Mouse (Mus musculus) B cell, adult 67 days (primary cell): Measurements from ENCODE around the gene Olfr710. TPM values are rescaled to one million over a fixed set of nuclear protein-coding genes. Genes with fewer than 3 reads are reported as not detected.

ENCODE experiments used
- total RNA-seq, 2 experiments: library from RNA; stranded (reverse); gene quantifications; 4 replicates each; pipeline ENCODE4 v1.2.4; 2023

Gene Olfr710
- not detected for total RNA-seq

DNA sequence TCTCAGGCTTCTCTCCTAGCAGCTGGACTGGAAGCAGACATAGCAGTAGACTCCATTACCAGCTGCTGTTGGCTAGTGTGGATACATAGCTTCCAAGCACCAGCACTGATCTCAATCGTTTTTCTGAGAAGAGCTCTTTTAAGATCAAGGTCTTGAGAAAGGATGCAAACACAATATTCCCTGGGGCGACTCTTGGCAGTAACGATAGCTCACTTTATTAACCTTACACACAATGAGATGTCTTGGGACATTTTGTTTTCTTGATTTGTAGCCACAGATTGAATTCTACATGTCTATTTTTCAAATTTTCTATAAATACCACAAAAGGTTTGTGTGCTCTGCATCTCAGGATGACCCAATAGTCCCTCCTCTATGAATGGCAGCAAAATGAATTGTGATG is at the start of gene Olfr710:
Olfr710 (minus strand) TSS at position 101 of the 400 bp plus-strand sequence.

DNA sequence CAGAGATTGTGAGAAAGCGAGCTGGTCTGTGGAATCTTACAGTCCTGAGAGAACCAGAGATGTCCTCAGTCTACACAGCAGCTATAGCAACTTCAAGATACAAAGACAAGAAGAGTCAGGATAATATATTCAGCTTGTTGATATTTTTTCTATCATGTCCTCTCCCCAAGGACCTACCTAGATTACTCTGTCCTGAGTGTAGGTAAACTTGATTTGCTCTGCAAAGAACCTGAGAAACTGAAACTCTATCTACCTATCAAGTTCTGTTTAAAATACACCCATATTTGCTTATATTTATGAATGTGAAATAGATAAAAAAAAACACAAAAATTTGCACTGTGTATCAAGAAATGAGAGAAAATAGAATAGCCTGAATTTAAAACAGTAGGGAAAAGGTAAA is 27.2 kb upstream of the Olfr710 start, which contains the start of gene Olfr711:
Olfr711 (minus strand) TSS at position 101 of the 400 bp plus-strand sequence.

DNA sequence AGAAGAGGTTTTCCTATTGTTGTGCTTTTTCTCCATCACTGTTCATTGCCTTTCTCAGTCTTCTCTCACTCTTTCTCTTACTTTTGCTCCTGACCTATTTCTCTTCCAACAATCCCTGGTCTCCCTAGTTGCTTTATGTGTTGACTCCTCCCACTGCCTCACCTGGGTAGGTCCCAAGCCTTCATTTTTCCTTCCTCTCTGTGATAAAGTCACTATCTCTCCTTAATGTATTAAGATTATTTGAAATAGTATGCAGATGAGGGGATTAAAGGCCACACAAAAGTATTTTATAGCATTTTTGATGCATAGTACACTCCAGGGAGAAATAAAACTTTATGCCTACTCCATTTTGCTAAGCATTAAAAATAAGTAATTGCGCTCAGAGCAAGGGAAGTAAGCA is 15.7 kb upstream of the Olfr710 start, which contains the start of gene Olfr6:
Olfr6 (minus strand) TSS at position 101 of the 400 bp plus-strand sequence.

DNA sequence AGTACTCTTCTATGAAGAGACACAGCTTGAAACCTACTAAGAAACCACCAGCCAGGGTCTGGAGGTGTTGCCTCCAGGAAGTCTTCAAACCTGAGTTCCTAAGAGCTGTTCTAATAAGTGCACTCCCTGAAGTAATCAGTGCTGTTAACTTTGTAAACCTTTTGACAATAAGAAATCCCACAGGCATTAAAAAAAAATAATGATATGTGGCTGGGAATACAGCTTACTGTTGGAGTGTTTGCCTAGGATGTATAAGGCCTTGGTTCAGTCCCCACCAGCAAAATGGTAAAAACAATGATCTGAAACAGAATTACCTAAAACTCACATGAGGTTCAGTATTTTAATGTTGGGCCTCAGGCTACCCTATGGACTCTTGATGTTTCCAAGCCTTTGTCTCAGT is 16.0 kb downstream of the Olfr710 start, which contains the start of gene Olfr709-ps1:
Olfr709-ps1 (minus strand) TSS at position 101 of the 400 bp plus-strand sequence.

DNA sequence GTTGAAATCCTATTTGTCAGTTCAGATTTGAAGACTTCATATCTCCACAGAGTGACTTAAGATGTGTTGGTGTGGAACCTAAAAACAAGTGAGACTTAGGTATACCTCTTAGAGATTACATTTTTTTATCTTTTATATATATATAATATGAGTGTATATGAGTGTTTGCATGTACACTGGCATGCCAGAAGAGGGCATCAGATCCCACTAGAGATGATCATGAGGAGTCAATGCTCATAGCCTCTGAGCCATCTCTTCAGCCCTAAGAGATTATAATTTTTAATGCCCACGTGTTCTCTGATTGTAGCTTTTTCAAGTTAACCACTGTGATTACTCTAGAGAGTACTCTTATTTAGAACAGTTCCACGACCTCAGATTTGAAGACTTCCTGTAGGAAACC is 40.4 kb downstream of the Olfr710 start, which contains the start of gene Olfr1532-ps1:
Olfr1532-ps1 (plus strand) TSS at position 326 of the 400 bp plus-strand sequence.

DNA sequence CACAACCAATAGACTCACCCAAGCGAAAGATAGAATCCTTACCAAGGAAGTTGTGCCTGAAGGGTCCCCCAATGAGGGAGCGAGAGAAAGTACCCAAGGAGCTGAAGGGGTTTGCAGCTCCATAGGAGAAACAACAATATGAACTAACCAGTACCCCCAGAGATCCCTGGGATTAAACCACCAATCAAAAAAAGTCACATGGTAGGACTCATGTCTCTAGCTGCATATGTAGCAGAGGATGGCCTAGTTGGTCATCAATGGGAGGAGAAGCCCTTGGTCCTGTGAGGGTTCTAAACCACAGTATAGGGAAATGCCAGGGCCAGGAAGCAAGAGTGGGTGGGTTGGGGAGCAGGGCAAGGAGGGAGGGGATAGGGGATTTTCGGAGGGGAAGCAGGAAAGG is 47.0 kb downstream of the Olfr710 start, which contains the start of gene Olfr707:
Olfr707 (minus strand) TSS at position 101 of the 400 bp plus-strand sequence.

Other genes with a start within 250 kb of the Olfr710 start
- not detected for gene Olfr695, start 231.9 kb downstream of the Olfr710 start, total RNA-seq
- gene Olfr697, start 205.9 kb downstream of the Olfr710 start, total RNA-seq, result not detected
- not detected for gene Olfr698, start 192.9 kb downstream of the Olfr710 start, total RNA-seq
- gene Olfr699, start 155.1 kb downstream of the Olfr710 start, total RNA-seq, result not detected
- gene Olfr700, start 139.5 kb downstream of the Olfr710 start, total RNA-seq, result not detected
- not detected for gene Olfr701, start 134.2 kb downstream of the Olfr710 start, total RNA-seq
- gene Olfr702, start 114.4 kb downstream of the Olfr710 start, total RNA-seq, result not detected
- gene Olfr703, start 105.0 kb downstream of the Olfr710 start, total RNA-seq, result not detected
- gene Olfr704, start 85.1 kb downstream of the Olfr710 start, total RNA-seq, result not detected
- gene Olfr705, start 71.4 kb downstream of the Olfr710 start, total RNA-seq, result not detected
- gene Olfr706, start 60.1 kb downstream of the Olfr710 start, total RNA-seq, result not detected
- not detected for gene Olfr707, start 47.1 kb downstream of the Olfr710 start, total RNA-seq
- gene Olfr1532-ps1, start 40.3 kb downstream of the Olfr710 start, total RNA-seq, result not detected
- gene Olfr709-ps1, start 16.1 kb downstream of the Olfr710 start, total RNA-seq, result under 1 TPM; 0.15 to 0.18 TPM
- not detected for gene Olfr6, start 15.6 kb upstream of the Olfr710 start, total RNA-seq
- not detected for gene Olfr711, start 27.1 kb upstream of the Olfr710 start, total RNA-seq
- not detected for gene Olfr2, start 57.8 kb upstream of the Olfr710 start, total RNA-seq
- not detected for gene Olfr713, start 82.9 kb upstream of the Olfr710 start, total RNA-seq
- not detected for gene Olfr714, start 122.7 kb upstream of the Olfr710 start, total RNA-seq
- not detected for gene Olfr17, start 144.9 kb upstream of the Olfr710 start, total RNA-seq
- gene Olfr715b, start 162.1 kb upstream of the Olfr710 start, total RNA-seq, result not detected
- gene Olfr715, start 182.8 kb upstream of the Olfr710 start, total RNA-seq, result not detected
- gene Olfr716, start 190.0 kb upstream of the Olfr710 start, total RNA-seq, result not detected
- gene Nlrp14, start 218.7 kb upstream of the Olfr710 start, total RNA-seq, result not detected